Mouse (Mus musculus) neural tube, embryonic 13.5 days (tissue): ENCODE results near the gene Loxl1. TPM values are rescaled to one million over a fixed set of nuclear protein-coding genes. Genes with fewer than 3 reads are reported as not detected.
A peak's percentile ranks its signal among the peaks of the same experiment; 100 is the strongest.
"Not testable (repeated sequence)": the region's sequence is repeated elsewhere in the genome, so short reads cannot be mapped to it uniquely, and the experiment has no call there.

Experiments used
- ATAC-seq: fragments of 200-750 bp; cut with Nextera tagmentation; 2 replicates; pipeline ENCODE4 v1.8.0; 2017; ENCODE audit warnings: low read depth, mild to moderate bottlenecking, moderate TSS enrichment, moderate library complexity
- H3K27ac ChIP-seq: fragments of 300-500 bp; sonication (generic); replicated peaks from 2 replicates; pipeline ENCODE4 v1.5.1; 2015; ENCODE audit warnings: moderate library complexity, mild to moderate bottlenecking, inconsistent platforms
- H3K27me3 ChIP-seq: fragments of 300-500 bp; sonication (generic); 2 replicates; pipeline ENCODE4 v1.6.1; 2015; ENCODE audit warnings: mild to moderate bottlenecking, inconsistent platforms
- H3K36me3 ChIP-seq: fragments of 300-500 bp; sonication (generic); 2 replicates; pipeline ENCODE4 v1.6.1; 2015; ENCODE audit warnings: mild to moderate bottlenecking, inconsistent platforms
- H3K4me1 ChIP-seq: fragments of 300-500 bp; sonication (generic); replicated peaks from 2 replicates; pipeline ENCODE4 v1.6.1; 2015; ENCODE audit warnings: inconsistent platforms
- H3K4me2 ChIP-seq: fragments of 300-500 bp; sonication (generic); 2 replicates; pipeline ENCODE4 v1.6.1; 2015; ENCODE audit warnings: inconsistent platforms, mild to moderate bottlenecking, moderate library complexity
- H3K4me3 ChIP-seq: fragments of 300-500 bp; sonication (generic); 2 replicates; pipeline ENCODE4 v1.5.1; 2015; ENCODE audit warnings: mild to moderate bottlenecking, inconsistent platforms
- H3K9ac ChIP-seq: fragments of 300-500 bp; sonication (generic); 2 replicates; pipeline ENCODE4 v1.6.1; 2015; ENCODE audit warnings: moderate library complexity, mild to moderate bottlenecking, inconsistent platforms
- H3K9me3 ChIP-seq: fragments of 300-500 bp; sonication (generic); 2 replicates; pipeline ENCODE4 v1.6.1; 2016; ENCODE audit warnings: inconsistent platforms
- WGBS: fragments of 180-500 bp; shearing (Covaris S2); methylation state at CpG from one replicate; pipeline ENCODE4 v1.1.7; 2015; 5-methylcytosine and 5-hydroxymethylcytosine counted together
- polyA plus RNA-seq: library from polyadenylated mRNA; unstranded; fragments of >200 nt; fragmentation: Nextera tagmentation; extraction: Ambion mirVana; gene quantifications from 2 replicates; pipeline ENCODE4 v1.2.1, GENCODE M21; 2015

Gene Loxl1
- polyA plus RNA-seq, 1 experiment from 2014 or later = 9.1 TPM

GRCm38 (mm10) chr9:58274101-58274604 is 38.8 kb downstream of the Loxl1 start:
- no peak for ATAC-seq
- 82% methylated on average over 7 of the region's 7 CpGs for WGBS
- no peaks in the 10 kb centered on the region for H3K27me3 ChIP-seq
- no peak overlapping the region for H3K4me2 ChIP-seq
- H3K9me3 ChIP-seq = no peaks in the 10 kb centered on the region
- H3K27ac ChIP-seq = peak overlapping the region; percentile 33; the same call in 1 of the 2 replicates
- peaks cover 18% of the 10 kb centered on the region for H3K4me1 ChIP-seq
- no peak overlapping the region for H3K4me3 ChIP-seq
- no peaks in the 10 kb centered on the region for H3K36me3 ChIP-seq
- no peak overlapping the region for H3K9ac ChIP-seq

GRCm38 (mm10) chr9:58272855-58273254 is 40.1 kb downstream of the Loxl1 start:
- WGBS = 75% methylated on average over 9 of the region's 9 CpGs
- ATAC-seq = no peak

GRCm38 (mm10) chr9:58272068-58272541 is 40.9 kb downstream of the Loxl1 start:
- no peak for ATAC-seq
- no peaks in the 10 kb centered on the region for H3K36me3 ChIP-seq
- H3K9ac ChIP-seq = no peak overlapping the region
- peaks cover 18% of the 10 kb centered on the region for H3K4me1 ChIP-seq
- no peak overlapping the region for H3K27ac ChIP-seq
- H3K4me3 ChIP-seq = no peak overlapping the region
- H3K9me3 ChIP-seq = no peaks in the 10 kb centered on the region
- no peaks in the 10 kb centered on the region for H3K27me3 ChIP-seq
- H3K4me2 ChIP-seq = no peak overlapping the region
- 87% methylated on average over 2 of the region's 2 CpGs for WGBS

More at GRCm38 (mm10) chr9:58272855-58273254, 40.1 kb downstream of the Loxl1 start:
- Histone ChIP-seq H3K4me3 (no peak overlapping the region), H3K9me3 (no peaks in the 10 kb centered on the region), H3K36me3 (no peaks in the 10 kb centered on the region), H3K9ac (no peak overlapping the region), H3K27ac (no peak overlapping the region), H3K4me1 (peaks cover 18% of the 10 kb centered on the region), H3K4me2 (no peak overlapping the region), H3K27me3 (no peaks in the 10 kb centered on the region)

GRCm38 (mm10) chr9:58271551-58271950 is 41.4 kb downstream of the Loxl1 start:
- not testable (repeated sequence) for H3K9me3 ChIP-seq, ATAC-seq, H3K9ac ChIP-seq

GRCm38 (mm10) chr9:58271109-58271508 is 41.9 kb downstream of the Loxl1 start:
- no peak overlapping the region for H3K9ac ChIP-seq
- H3K4me3 ChIP-seq = no peak overlapping the region
- no peak overlapping the region for H3K27ac ChIP-seq
- H3K4me2 ChIP-seq = no peak overlapping the region
- H3K9me3 ChIP-seq = no peaks in the 10 kb centered on the region
- ATAC-seq = no peak
- peaks cover 28% of the 10 kb centered on the region for H3K4me1 ChIP-seq
- no peaks in the 10 kb centered on the region for H3K27me3 ChIP-seq
- WGBS = 94% methylated on average over 3 of the region's 3 CpGs
- no peaks in the 10 kb centered on the region for H3K36me3 ChIP-seq

More at GRCm38 (mm10) chr9:58271551-58271950, 41.4 kb downstream of the Loxl1 start:
- H3K4me3 ChIP-seq, H3K27ac ChIP-seq, H3K4me2 ChIP-seq, H3K27me3 ChIP-seq, H3K36me3 ChIP-seq: not testable (repeated sequence)
- peaks cover 24% of the 10 kb centered on the region for H3K4me1 ChIP-seq
- WGBS = 92% methylated on average over 9 of the region's 9 CpGs

GRCm38 (mm10) chr9:58270081-58270480 is 42.9 kb downstream of the Loxl1 start:
- H3K9me3 ChIP-seq = no peaks in the 10 kb centered on the region
- H3K4me2 ChIP-seq = no peak overlapping the region
- H3K4me3 ChIP-seq = no peak overlapping the region
- no peak overlapping the region for H3K27ac ChIP-seq
- no peak for ATAC-seq
- H3K9ac ChIP-seq = no peak overlapping the region
- H3K36me3 ChIP-seq = no peaks in the 10 kb centered on the region
- peaks cover 20% of the 10 kb centered on the region for H3K4me1 ChIP-seq
- WGBS = 56% methylated on average over 3 of the region's 3 CpGs
- no peaks in the 10 kb centered on the region for H3K27me3 ChIP-seq

GRCm38 (mm10) chr9:58268384-58269313 is 44.3 kb downstream of the Loxl1 start:
- Histone ChIP-seq H3K4me2 (no peak overlapping the region), H3K4me3 (no peak overlapping the region), H3K27ac (no peak overlapping the region), H3K27me3 (no peaks in the 10 kb centered on the region), H3K9me3 (no peaks in the 10 kb centered on the region), H3K36me3 (0 out of 2 replicates have a peak, but pooled peaks cover 8% of the 10 kb centered on the region), H3K9ac (no peak overlapping the region), H3K4me1 (peaks cover 10% of the 10 kb centered on the region)
- ATAC-seq = no peak
- WGBS = 59% methylated on average over 12 of the region's 12 CpGs

GRCm38 (mm10) chr9:58267046-58267445 is 45.9 kb downstream of the Loxl1 start:
- ATAC-seq = no peak
- H3K9me3 ChIP-seq = no peaks in the 10 kb centered on the region
- H3K36me3 ChIP-seq = peaks cover 17% of the 10 kb centered on the region
- 70% methylated on average over 3 of the region's 3 CpGs for WGBS
- no peak overlapping the region; the same call in 1 of the 2 replicates for H3K27ac ChIP-seq
- H3K4me2 ChIP-seq = no peak overlapping the region
- H3K4me3 ChIP-seq = no peak overlapping the region
- H3K9ac ChIP-seq = no peak overlapping the region
- peaks cover 10% of the 10 kb centered on the region; the same call in 1 of the 2 replicates for H3K4me1 ChIP-seq
- no peaks in the 10 kb centered on the region for H3K27me3 ChIP-seq

- peaks cover 22% of the 10 kb centered on the region for H3K36me3 ChIP-seq
- no peak for ATAC-seq
- H3K27ac ChIP-seq = no peak overlapping the region; the same call in 1 of the 2 replicates
- H3K4me1 ChIP-seq = peaks cover 10% of the 10 kb centered on the region; the same call in 1 of the 2 replicates
- no peaks in the 10 kb centered on the region for H3K27me3 ChIP-seq
- H3K4me3 ChIP-seq = no peak overlapping the region
- no peak overlapping the region for H3K9ac ChIP-seq
- 48% methylated on average over 4 of the region's 4 CpGs for WGBS
- H3K9me3 ChIP-seq = no peaks in the 10 kb centered on the region
- H3K4me2 ChIP-seq = no peak overlapping the region
Measured at GRCm38 (mm10) chr9:58266571-58267011, 46.4 kb downstream of the Loxl1 start.

- H3K27me3 ChIP-seq = no peaks in the 10 kb centered on the region
- no peaks in the 10 kb centered on the region for H3K9me3 ChIP-seq
- no peak for ATAC-seq
- peaks cover 31% of the 10 kb centered on the region for H3K36me3 ChIP-seq
- H3K4me3 ChIP-seq = no peak overlapping the region
- 76% methylated on average over 3 of the region's 3 CpGs for WGBS
- H3K9ac ChIP-seq = no peak overlapping the region
- H3K4me1 ChIP-seq = peaks cover 10% of the 10 kb centered on the region; the same call in 1 of the 2 replicates
- H3K4me2 ChIP-seq = no peak overlapping the region
- H3K27ac ChIP-seq = no peak overlapping the region
Measured at GRCm38 (mm10) chr9:58265368-58265767, 47.6 kb downstream of the Loxl1 start.

GRCm38 (mm10) chr9:58262507-58262906 is 50.5 kb downstream of the Loxl1 start:
- 95% methylated on average over 5 of the region's 5 CpGs for WGBS
- Histone ChIP-seq H3K9ac (no peak overlapping the region), H3K36me3 (peaks cover 57% of the 10 kb centered on the region), H3K4me3 (no peak overlapping the region), H3K27ac (no peak overlapping the region), H3K27me3 (no peaks in the 10 kb centered on the region), H3K9me3 (no peaks in the 10 kb centered on the region), H3K4me1 (peaks cover 10% of the 10 kb centered on the region; the same call in 1 of the 2 replicates), H3K4me2 (no peak overlapping the region)
- ATAC-seq = no peak
